Comparison of ENCODE assay signal across 19 mouse cellular contexts in the genomic region with DNA sequence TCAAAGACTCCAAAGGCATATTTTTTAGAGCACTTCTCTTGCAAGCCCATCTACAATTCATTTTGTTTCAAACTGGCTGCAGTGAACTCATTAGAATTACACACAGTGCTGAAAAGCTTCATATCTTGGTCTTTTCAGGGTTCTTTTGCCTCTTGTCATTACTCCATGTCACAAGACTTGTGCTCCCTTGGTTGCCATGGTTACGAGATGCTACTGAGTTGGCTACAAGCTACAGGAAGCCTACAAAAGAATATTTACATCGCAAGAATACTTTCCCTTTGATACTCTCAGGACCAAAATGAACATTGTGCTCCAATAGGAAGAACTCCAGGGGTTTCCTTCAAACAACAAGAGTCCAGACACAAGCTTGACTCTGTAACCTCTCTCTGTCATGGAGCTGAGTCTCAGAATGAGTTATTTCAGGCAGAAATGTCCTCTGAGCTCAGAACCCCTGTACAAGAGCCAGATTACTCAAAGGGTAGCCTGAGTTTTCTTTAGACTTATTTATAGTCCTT.
DNase-seq lines count a peak whose midpoint lies in the region; ATAC-seq and TF ChIP-seq lines count a peak whose summit lies in the region.
"Had no signal": no experiment of that assay in that cellular context is flagged by ENCODE, and none has a peak within 500 bp of the region (broad histone marks: within the 10 kb centered on the region; RNA-seq: fewer than 3 reads in every experiment).

No protein-coding gene starts in this region.

- H3K4me1 ChIP-seq in heart, postnatal 0 days (ENCODE audit: control insufficient read depth, insufficient read depth), result no peaks in the 10 kb centered on the region
- H3K4me1 ChIP-seq in lung, embryonic 14.5 days (ENCODE audit: insufficient read depth), result no peaks in the 10 kb centered on the region
- H3K4me1 ChIP-seq: embryonic facial prominence, embryonic 13.5 days; limb, embryonic 12.5 days; liver, embryonic 15.5 days had no signal

- no peaks in the 10 kb centered on the region for H3K27me3 ChIP-seq in heart, postnatal 0 days (ENCODE audit: control insufficient read depth, insufficient read depth, low read length)
- no peaks in the 10 kb centered on the region for H3K27me3 ChIP-seq in lung, embryonic 14.5 days (ENCODE audit: insufficient read depth, low read length)
- H3K27me3 ChIP-seq: embryonic facial prominence, embryonic 13.5 days; forebrain, embryonic 13.5 days; limb, embryonic 12.5 days; liver, embryonic 15.5 days had no signal

- WGBS in heart, postnatal 0 days, result 70% methylated on average over 2 of the region's 2 CpGs
- 80% methylated on average over 2 of the region's 2 CpGs for WGBS in lung, embryonic 14.5 days

- no peak for TF ChIP-seq EP300 in heart, postnatal 0 days (IDR thresholded peaks at IDR 0.05; ENCODE audit: low read depth)

- intact Hi-C loops in heart, postnatal 14 days (cut with DNase I), result no loop called here
- intact Hi-C loops in gastrocnemius, postnatal 14 days (cut with DNase I; ENCODE audit: low total_unique reads), result no loop called here

- no peaks in the 10 kb centered on the region for H3K9me3 ChIP-seq in heart, postnatal 0 days (replicated peaks; ENCODE audit: control insufficient read depth, low read length)
- H3K9me3 ChIP-seq in lung, embryonic 14.5 days (ENCODE audit: low read depth, low read length), result no peaks in the 10 kb centered on the region
- H3K9me3 ChIP-seq: embryonic facial prominence, embryonic 13.5 days; forebrain, embryonic 13.5 days; limb, embryonic 12.5 days; liver, embryonic 15.5 days had no signal

- no peaks in the 10 kb centered on the region for H3K36me3 ChIP-seq in heart, postnatal 0 days (replicated peaks; ENCODE audit: control insufficient read depth, insufficient read depth, low read length)
- H3K36me3 ChIP-seq in lung, embryonic 14.5 days (ENCODE audit: insufficient read depth), result no peaks in the 10 kb centered on the region
- H3K36me3 ChIP-seq: embryonic facial prominence, embryonic 13.5 days; limb, embryonic 12.5 days; liver, embryonic 15.5 days had no signal

- peak; percentile 7 for DNase-seq in heart, postnatal 0 days (ENCODE audit: low spot score)
- DNase-seq in heart, postnatal 14 days, result no peak
- peak; percentile 52 for DNase-seq in lung, embryonic 14.5 days
- no peak for DNase-seq in lung, postnatal 36 days
- peak; percentile 66 for DNase-seq in R1 (ENCODE audit: low read depth, low spot score)
- peak; percentile 47 for DNase-seq in brain, embryonic 18.5 days (ENCODE audit: low read depth, low spot score)
- no peak for DNase-seq in thymus, postnatal 0 days (ENCODE audit: low spot score)
- DNase-seq in gastrocnemius, postnatal 14 days, result no peak
- DNase-seq: cerebellum, adult 18-20 months; gastrocnemius, postnatal 25 days; kidney, adult 18-20 months; thymus, postnatal 14 days had no signal

- no peak overlapping the region for H3K4me3 ChIP-seq in heart, postnatal 0 days (ENCODE audit: low read depth, low read length)
- no peak overlapping the region for H3K4me3 ChIP-seq in lung, embryonic 14.5 days (ENCODE audit: low read depth, low read length)
- H3K4me3 ChIP-seq: embryonic facial prominence, embryonic 13.5 days; forebrain, embryonic 13.5 days; layer of hippocampus, adult 2 months; limb, embryonic 12.5 days; liver, embryonic 15.5 days; myocyte had no signal

- no peak overlapping the region for H3K9ac ChIP-seq in heart, postnatal 0 days (replicated peaks; ENCODE audit: low read depth, low read length)
- H3K9ac ChIP-seq in lung, embryonic 14.5 days, result no peak overlapping the region
- H3K9ac ChIP-seq: embryonic facial prominence, embryonic 13.5 days; forebrain, embryonic 13.5 days; limb, embryonic 12.5 days; liver, embryonic 15.5 days had no signal

- ATAC-seq in heart, postnatal 0 days (ENCODE audit: insufficient read depth, low read depth), result no peak
- ATAC-seq in lung, embryonic 14.5 days (ENCODE audit: insufficient read depth), result no peak
- ATAC-seq: forebrain, embryonic 13.5 days had no signal

- H3K27ac ChIP-seq in heart, postnatal 0 days (ENCODE audit: low read depth), result no peak overlapping the region
- no peak overlapping the region for H3K27ac ChIP-seq in lung, embryonic 14.5 days (ENCODE audit: low read depth)
- H3K27ac ChIP-seq: embryonic facial prominence, embryonic 13.5 days; forebrain, embryonic 13.5 days; layer of hippocampus, adult 2 months; limb, embryonic 12.5 days; liver, embryonic 15.5 days had no signal

- no peak overlapping the region for H3K4me2 ChIP-seq in heart, postnatal 0 days (ENCODE audit: low read depth, low read length)
- no peak overlapping the region for H3K4me2 ChIP-seq in lung, embryonic 14.5 days
- H3K4me2 ChIP-seq: embryonic facial prominence, embryonic 13.5 days; forebrain, embryonic 13.5 days; heart, embryonic 11.5 days; limb, embryonic 12.5 days; liver, embryonic 15.5 days had no signal

- TF ChIP-seq CTCF in heart, postnatal 0 days (IDR thresholded peaks at IDR 0.05; ENCODE audit: low read depth), result no peak
- TF ChIP-seq CTCF in lung, embryonic 14.5 days (IDR thresholded peaks at IDR 0.05; ENCODE audit: low read depth), result no peak

Comparison
In these comparisons a context has a peak if more than half of its experiments do, and no peak if none do; other contexts are left out.
1. DNase-seq: peak in heart, postnatal 0 days (single experiment), lung, embryonic 14.5 days (single experiment), R1 (single experiment) and brain, embryonic 18.5 days (single experiment); none in heart, postnatal 14 days (0 of 2), lung, postnatal 36 days (single experiment), thymus, postnatal 0 days (single experiment) and gastrocnemius, postnatal 14 days (single experiment).